Mouse (Mus musculus): ENCODE results near the gene Lrba.

DNA sequence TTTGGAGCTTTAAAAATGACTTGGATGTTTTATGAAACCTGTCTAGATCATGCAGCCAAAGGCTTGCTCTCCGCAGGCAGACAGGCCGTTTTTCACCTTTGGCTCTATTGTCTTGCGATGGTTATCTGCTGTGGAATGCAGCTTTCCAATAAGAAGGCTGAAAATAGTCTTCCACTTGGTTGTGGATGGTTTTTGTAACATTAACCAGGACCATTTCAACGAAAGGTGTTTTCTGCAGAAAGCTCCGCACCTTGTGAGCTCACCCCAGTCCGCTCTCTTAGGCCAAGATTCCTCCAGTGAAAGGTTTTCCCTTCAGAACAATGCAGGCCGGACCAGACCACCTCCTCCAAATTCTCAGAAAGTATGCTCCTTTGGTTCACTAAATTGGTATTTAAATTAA, 536.0 kb downstream of the Lrba start:
- TF ChIP-seq CTCF (IDR thresholded peaks at IDR 0.05; ENCODE audit: low read depth) (no peak), EP300 (optimal IDR thresholded peaks at IDR 0.05) (no peak)
